Mouse (Mus musculus) frontal cortex, postnatal 10 days (tissue): ENCODE measurements around the gene Mapk10.
A peak's percentile ranks its signal among the peaks of the same experiment; 100 is the strongest.

Experiments used
- DNase-seq, 2 experiments: peaks; one replicate each; pipeline ENCODE4 v3.0.0; 2022; ENCODE audit warnings: low spot score in 2 of 2, mixed read lengths in 1 of 2

Mapk10 gene

DNA sequence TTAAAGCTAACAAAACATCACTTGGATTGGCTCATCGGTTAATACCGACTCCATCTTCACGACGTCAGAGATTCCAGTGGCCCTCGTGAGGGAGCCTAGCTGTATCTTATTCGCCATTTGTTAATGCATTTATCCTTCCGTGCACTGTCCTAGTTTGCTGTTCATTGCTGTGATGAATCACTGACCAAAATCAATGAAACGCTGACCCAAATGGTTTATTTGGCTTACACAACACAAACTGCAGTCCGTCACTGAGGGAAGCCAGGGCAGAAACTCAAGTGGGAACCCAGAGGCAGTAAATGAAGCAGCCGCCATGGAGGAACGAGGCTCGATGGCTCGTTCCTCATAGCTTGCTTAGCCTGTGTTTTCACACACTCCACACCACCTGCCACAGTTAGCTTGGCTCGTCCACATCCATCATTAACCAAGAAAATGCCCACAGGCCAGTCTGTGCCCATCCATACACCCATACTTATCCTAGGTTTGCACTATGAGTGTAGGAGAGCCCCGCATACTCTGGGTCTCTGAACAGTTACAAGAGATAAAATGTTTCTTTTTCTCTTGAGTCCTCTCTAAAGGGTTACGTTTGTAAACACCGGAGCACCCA is 140.0 kb downstream of the Mapk10 start:
- DNase-seq: no peak

DNA sequence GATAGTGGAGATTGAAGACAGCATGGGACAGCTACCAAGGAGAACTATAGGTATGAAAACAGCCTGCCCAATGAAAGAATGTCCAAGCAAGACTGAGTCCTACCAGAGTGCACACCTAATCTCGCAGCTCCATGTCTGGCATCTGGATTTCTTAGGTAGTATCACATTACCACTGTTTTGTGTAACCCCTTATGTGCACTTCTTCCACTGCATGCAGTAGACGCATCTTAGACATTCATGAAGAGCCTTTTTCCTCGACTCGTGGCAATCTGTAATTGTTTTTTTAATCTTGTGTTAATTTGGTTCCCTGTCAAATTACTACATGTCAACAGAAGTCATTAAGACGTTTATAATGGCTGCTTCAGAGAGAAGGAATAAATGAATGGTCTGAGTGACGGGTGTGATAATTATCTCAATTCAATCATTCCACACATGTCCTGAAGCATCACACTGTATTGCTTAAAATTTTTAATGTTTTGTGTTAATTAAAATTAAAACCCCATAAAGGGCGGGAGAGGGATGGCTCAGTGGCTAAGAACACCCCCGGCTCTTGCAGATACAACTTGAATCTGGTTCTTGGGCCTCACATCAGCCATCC is 160.7 kb downstream of the Mapk10 start:
- no peak for DNase-seq

DNA sequence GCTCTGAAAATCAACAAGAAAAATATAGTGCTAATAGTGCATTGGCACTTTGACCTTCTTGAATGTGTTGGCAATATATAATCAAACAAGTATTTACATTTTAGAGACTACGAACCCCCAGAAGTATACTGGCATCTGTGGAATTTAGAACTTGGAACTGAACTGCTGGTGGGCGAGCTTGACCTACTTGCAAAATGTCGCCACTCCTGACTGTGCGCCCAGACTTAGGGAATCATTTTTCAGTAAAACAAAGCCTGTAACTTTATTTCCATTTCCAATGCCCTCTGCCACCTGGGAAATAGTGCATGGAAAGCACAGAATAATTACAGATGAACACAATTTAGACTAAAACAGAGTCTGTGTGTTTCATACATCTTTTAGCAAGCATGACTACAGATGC is 163.1 kb downstream of the Mapk10 start:
- no peak for DNase-seq

DNA sequence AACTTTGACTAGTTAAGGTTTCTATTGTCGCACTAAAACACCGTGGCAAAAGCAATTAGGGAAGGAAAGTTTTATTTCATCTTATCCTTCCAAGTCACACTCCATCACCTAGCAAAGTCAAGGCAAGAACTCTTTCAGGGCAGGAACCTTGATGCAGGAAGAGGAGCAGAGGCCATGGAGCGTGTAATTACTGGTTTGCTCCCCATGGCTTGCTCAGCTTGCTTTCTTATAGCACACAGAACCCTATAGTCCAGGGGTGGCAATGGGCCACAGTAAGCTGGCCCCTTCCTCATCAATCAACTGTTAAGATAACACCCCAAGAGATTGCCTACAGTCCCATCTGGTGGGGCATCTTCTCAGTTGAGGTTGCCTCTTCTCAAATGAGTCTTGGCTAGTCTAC is 173.4 kb downstream of the Mapk10 start:
- DNase-seq: no peak

DNA sequence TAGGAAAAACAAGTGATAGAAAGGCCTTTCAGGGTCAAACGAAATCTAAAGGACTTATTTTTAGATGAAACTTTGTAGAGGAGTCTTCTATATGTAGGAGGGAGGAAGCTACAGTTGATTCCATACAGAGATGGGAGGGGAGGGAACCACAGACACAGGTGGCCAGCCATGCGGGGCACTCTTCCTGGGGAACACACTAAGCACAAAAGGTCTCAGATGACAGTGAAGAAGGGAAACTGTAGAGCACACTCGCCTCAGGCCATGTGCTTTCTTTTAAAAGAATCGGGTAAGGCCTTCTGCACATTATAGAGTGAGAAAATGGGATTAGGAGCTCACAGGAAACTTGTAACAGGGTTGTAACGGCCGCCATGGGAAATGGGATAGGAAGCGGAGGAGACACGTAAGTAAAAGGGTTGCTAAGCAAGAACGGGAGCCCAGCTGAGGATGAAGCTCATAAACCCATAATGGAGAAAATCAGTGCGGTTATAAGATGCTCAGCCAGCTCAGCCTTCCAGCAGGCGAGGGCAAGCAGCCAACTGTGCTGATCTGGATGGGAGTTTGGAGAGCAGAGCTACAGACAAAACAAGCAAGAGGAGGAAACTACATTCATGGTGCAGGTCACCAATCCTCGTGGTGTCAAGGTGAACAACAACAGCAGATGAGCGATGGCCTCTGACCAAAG is 182.1 kb downstream of the Mapk10 start:
- DNase-seq: peak in 1 of 2 experiments; percentile 50

DNA sequence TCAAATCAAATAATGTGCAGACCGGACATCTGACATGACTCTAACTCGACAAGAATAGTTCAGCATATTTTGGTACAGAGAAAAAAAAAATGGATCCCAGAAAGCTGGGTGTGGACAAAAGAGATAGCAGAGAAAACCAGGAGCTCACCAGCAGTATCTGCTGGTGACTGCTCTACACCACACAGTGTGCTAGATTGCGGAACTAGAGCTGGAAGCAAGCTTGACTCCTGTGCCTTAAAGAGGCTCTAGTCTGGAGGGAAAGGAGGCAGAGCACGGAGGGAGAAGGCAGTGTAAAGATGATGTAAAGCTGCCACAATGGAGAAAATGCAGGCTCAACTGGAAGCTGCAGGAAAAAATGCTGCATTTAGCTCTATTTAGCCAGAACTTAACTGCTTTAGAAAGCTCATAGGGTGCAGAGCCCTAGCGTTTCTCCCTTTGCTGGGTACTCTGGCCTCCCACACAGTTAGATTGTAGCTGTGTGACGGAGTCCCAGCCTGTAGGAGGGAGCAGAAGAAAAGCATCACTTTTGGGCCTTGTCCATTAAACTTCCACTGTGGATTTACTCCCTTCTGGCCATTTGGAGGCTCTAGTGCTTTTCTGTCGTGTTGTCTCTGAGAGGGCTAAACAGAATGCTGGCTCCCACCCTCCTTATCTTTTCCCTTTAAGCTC is 188.5 kb downstream of the Mapk10 start:
- DNase-seq: peak in 1 of 2 experiments; percentile 28

DNA sequence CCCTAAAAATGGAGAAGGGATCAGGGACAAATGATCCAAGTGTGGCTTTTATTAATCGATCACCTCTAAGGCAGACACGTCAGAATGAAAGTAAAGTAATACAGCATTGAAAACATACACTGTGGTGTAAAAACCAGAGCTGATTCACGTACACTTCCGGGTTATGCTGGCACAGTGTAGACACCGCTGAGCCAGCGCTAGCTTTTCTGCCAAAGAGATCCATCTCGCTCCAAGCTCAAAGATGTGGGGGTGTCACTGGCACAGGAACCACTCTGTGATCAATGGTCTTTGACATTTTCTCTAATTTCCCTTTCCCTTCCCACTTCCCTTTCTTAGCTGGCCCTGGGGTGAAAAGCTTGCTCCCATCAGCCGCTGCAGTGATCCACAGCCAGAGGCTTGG is 189.7 kb downstream of the Mapk10 start:
- DNase-seq: no peak

DNA sequence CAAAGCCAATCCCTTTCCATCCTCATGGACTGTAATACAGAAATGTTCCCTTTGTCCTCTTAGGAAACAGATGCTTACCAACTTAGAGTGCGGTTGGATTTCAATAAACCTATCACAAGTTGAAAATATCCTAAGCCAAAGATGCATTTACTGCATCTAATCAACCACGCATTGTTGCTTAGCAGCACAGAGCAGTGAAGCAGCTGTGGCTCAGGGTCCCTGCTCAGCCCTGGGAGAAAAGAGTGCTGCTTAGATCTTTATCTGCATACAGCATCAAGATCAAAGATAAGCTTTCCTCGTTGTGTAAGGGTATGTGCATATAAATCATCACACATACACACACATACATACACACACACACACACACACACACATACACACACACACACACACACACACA is 190.2 kb downstream of the Mapk10 start:
- no peak for DNase-seq

DNA sequence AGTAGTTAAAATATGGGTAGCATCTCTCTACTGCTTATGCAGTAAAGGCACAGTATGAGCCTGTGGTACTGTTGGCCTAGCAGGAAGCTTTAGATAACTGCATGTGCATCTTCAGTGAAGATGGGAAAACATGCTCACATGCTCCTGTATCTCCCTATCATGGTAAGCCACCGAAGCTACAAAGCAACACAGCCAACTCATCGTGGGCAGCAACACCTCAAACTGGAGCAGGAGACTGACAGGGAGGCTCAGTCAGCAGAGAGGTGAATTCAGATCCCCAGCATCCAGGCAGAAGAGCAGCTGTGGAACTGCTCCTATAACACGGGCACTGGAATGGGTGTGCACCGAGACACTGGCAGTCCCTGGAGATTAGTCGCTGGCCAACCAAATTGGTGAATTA is 191.0 kb downstream of the Mapk10 start:
- DNase-seq: no peak

DNA sequence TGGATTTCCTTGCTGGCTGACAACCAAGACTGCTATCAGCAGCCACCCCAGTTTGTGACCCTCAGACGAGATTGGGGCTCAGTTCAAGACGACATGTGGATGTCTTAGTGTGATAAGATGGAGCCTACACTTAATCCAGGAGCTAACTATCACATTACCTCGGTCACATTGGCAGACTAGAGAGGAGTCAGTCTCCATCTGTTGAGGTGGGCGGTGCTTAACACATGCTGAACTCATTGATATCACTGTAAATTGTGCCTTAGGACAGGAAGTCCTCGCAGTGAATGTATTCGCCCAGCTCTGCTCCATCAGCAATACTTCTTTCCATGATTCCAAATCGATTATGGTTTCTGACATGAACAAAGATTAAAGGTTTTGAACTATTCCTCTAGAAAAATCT is 193.5 kb downstream of the Mapk10 start:
- DNase-seq: no peak

DNA sequence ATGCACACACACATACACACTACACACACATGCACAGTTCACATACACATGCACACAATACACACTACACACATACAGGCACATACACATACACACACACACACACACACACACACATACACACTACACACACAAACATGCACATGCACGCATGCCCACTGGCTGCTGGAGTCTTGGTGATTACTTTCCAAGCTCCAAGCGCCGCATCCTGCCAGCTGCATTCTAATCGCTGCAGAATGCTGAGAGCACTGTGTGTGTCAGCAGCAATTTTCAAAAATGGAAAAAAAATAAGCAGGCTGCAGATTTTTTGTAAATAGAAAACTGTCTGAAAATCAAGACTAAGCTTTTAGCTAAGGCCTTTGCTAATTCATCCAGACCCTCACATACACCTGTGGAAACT is 196.8 kb downstream of the Mapk10 start:
- DNase-seq: no peak

DNA sequence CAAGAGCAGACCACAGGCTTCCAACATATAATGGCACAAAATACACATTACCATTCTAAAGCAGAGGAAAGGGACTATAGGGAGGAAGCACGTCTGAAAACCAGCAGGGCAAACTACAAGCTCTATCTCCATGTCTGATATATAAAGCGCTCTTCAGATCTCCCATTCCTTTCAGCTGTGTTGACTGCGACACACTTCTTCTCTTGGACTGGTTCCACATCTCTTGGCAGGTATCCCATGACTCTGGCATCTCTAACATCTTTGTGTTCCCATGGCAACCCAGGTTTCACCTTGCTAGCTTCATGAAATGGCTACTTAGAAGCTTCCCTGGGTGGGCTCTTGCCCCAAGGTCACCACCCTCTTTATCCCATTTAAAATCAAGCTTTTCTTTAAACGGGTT is 202.2 kb downstream of the Mapk10 start:
- peak; percentile 34 to 41 for DNase-seq

DNA sequence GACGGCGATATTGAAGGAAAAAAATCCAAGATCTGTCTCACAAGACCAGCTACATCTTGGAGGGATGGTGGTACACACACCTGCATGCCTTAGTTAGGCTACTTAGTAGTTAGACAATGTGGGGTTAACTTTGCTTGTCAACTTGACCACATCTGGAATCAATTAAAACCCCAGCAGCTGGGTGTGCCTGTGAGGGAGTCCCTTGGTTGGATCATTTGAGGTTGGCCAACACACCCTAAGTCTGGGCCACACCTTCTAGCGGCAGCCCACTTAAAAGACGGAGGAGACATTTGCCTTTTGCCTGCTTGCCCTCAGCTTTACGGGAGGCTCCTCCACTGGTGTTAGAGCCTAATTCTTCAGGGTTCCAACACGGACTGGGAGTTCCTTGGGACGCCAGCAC is 209.0 kb downstream of the Mapk10 start:
- DNase-seq: no peak

DNA sequence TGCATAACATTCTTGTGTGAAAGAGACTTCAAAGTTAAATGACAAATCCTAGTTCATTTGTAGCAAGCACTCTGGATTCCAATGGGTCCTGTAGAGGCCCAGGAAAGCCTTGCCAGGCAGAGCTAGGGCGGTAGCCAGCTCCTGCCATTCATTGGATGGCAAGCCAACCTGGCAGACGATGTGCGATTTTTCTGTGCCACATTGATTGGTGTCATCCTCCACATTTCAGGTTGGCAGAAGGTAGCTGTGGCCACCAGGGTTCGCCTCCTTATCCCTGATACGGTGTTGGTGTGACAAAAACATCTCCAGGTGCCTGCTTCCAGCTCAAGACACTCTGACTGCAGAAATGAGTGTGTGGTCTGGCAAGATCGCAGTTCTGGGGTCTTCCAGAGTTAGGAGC is 210.6 kb downstream of the Mapk10 start:
- DNase-seq: no peak

DNA sequence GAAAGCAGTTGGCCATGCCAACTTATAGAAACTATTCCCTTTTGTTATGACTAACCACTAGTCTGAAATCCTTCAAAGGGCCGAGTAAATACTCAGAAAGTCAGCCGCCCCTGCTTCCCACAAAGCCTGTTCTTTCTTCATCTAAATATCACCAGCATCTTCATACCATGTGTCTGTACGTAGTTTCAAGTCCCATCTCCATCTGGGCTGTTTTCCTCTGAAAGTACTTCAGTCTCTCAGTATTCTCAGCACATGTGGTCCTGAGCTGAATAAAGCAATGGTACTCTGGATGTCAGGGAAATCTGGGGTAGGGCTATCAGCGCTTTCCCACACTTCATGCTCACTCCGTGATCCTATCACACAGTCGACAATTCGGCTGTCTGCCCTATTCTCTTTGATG is 212.6 kb downstream of the Mapk10 start:
- no peak for DNase-seq

DNA sequence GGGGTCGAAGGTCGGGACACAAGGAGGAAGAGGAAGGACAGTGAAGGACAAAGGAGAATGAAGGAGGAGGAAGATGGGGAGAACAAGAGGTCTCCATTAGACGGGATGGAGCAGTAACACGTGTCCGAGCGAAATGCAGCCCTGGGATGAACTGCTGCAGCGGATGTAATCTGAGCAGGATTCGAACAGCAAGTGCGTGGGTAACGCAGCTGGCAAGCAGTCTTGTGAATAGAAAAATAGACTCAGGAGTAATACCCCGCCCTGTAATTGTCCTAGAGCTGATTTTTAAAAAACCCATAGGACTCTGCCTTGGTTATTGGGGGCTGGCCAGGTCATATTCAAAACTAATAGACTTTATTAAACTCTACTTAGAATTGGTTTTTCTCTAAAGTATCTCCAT is 213.2 kb downstream of the Mapk10 start:
- DNase-seq: no peak

DNA sequence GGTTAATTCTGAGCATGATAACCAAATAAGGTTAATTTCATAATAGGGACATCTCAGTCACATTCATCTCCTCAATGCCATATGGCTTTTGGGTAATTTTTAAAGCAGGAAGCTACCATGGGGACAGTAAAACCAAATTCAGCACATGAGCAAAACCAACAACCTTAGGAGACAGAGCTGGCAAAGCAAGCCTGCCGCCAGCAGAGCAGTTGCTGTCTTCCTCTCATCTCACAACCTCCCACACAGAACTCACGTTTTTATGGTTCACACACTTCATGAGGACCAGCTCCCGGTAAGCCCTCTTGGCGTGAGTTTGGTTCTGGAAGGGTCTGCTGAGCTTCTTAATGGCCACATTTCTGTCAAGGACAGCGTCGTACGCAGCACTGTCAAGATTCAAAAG is 214.8 kb downstream of the Mapk10 start:
- DNase-seq: no peak

DNA sequence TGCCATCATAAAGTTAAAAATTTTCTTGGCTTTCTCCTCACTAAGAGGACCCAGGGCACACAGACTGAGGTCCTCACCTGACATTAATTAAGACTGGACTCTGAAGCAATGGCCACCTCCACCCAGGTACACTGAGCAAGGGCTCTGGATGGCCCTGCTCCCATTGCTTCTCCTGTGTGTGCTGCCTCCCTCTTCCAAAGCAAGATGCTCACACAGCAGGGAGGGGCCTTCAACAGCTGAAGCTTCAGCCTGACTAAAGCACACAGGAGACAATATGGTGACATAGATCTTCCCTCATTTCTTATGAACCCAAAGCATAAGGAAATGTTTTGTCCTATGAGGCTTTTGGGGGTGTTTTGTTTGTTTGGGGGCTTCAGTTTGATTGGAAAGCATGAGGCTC is 215.2 kb downstream of the Mapk10 start:
- no peak for DNase-seq

DNA sequence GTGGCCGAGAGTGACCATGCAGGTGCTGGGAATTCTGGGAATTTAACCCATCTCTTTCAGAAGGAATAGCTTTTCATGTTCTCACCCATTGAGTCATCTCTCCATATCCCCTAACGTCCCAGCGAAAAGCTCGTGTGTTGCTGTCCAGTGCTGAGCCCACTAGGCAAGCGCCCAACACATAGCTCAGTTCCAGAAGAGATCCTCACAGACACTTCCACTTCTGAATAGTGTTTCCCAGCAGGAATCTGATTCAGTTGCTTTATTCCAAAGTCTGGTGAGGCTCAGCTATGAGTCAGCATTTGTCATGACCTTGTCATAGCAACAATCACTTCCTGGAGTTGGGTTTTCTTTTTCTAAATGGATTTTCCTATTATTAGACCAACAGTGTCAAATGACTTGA is 217.2 kb downstream of the Mapk10 start:
- no peak for DNase-seq

DNA sequence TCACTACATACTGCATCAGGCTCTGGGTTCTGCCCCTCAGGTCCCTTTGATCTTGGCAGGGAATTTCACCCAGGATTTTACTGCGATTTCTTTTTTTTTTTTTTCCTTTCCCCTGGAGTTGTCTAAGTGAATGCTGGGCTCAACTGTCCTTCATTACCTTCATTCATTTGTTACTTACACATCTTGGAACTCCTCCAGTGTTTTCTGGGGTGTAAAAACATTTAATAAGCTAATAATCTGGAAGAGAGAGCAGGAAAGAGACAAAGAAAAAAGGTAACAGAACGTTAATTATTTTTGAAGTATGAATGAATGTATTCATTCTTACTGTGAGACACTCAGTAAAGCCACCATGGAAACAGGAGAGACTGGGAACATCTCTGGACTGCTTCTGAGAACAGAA is 219.4 kb downstream of the Mapk10 start:
- DNase-seq: no peak

DNA sequence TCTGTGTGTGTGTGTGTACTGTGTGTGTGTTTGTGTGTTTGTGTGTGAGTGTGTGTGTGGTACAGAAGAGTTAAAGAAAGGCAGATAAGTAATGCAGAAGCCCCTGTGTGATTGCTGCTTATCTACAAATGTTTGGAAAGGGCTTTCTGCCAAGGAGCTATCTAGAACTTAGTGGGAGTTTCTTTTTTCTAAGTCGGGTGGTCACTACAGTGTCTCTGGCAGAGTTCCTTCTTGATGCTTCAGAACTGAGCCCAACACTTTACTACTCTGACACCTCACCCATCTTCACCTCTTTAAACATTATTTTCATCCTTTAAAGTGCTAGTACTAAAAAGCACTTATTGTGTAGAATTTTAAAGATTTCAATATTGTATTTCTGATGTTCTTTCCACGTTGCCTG is 232.8 kb downstream of the Mapk10 start:
- DNase-seq: no peak

DNA sequence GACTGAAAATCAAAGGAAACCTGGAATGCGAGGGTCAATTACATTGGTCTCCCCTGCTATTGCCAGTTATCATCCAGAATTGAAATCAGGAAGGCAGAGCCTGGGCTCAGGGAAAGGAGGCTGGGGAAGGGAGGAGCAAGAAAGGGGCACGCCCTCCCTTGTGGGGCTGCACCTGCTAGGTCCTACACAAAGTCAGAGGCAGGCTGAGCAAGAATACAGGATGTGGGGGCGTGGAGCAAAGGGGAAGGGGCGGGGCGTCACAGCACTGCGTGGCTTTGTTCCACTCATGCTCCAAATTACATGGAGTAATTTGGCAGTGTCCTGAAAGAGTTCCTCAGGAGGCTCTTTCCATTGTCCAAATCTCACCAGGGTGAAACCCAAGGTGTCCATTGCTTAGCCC is 234.0 kb downstream of the Mapk10 start:
- no peak for DNase-seq

DNA sequence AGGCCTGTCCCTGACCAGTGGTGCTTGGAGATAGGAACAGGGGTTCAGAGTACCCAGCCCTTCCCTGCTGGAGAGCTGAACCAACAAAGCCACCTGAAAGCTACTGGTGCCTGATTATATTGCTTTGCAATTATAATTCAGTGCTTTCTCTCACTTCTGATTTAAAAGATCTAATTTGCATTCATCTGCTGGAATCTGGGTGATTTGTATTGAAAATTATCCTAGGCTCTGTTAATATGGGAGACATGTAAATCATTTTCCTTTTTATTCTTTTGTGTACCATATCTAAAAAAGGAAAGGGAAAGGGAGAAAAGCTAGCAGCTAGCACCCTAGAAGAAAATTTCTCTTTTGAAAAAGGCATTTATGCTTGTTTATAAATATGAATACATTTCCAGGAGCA is 234.6 kb downstream of the Mapk10 start:
- no peak for DNase-seq
